Mouse (Mus musculus) adrenal gland, postnatal 14 days (tissue): Measurements from ENCODE around the gene Wscd2. TPM values are rescaled to one million over a fixed set of nuclear protein-coding genes. Genes with fewer than 3 reads are reported as not detected.

Experiments
- total RNA-seq: library from RNA; stranded (reverse); gene quantifications from 2 replicates; pipeline ENCODE4 v1.2.3, GENCODE M21; 2021

Gene Wscd2
- total RNA-seq, 1 experiment from 2014 or later, result 5.1 TPM

Other genes starting within 250 kb of the Wscd2 start
- gene Sgsm1, start 179.5 kb upstream of the Wscd2 start, total RNA-seq, result 8.8 and 10.4 TPM in 2 replicates
- gene Aym1, start 133.0 kb upstream of the Wscd2 start, total RNA-seq, result not detected in 2 replicates
- gene Cmklr1, start 160.1 kb downstream of the Wscd2 start, total RNA-seq, result 10.6 and 11.3 TPM in 2 replicates
- gene 1700069L16Rik, start 234.4 kb downstream of the Wscd2 start, total RNA-seq, result not detected in 2 replicates
- gene Ficd, start 245.5 kb downstream of the Wscd2 start, total RNA-seq, result 8.2 and 10.4 TPM in 2 replicates